Mouse (Mus musculus): ENCODE measurements at regions not wholly inside any gene's neighbourhood (a gene's known extent, or its start where the extent isn't known, plus 50 kb on each side); places are given as distances from the start of the nearest gene placed in this dataset.

- TF ChIP-seq CTCF (IDR thresholded peaks at IDR 0.05; ENCODE audit: borderline replicate concordance, control insufficient read depth, extremely low read depth, insufficient read depth, low read length, poor library complexity) (no peak), POLR2A (IDR thresholded peaks at IDR 0.05; ENCODE audit: control insufficient read depth, extremely low read depth, insufficient read depth, low read length, poor library complexity) (no peak)
These were observed 328.4 kb downstream of the Bckdhb start for GRCm38 (mm10) chr9:84253022-84253991.
